Mouse (Mus musculus) bone marrow macrophage, adult 2 months (primary cell): ENCODE measurements around the gene Prkn.

ENCODE experiments used
- CTCF ChIP-seq: IDR thresholded peaks from 2 replicates; pipeline ENCODE4 v1.5.1; 2012; ENCODE audit warnings: low read depth, mild to moderate bottlenecking, low read length, moderate library complexity
- POLR2A ChIP-seq: IDR thresholded peaks from 2 replicates; pipeline ENCODE4 v1.6.1; 2012; ENCODE audit warnings: mild to moderate bottlenecking, low read depth, low read length, borderline replicate concordance

DNA sequence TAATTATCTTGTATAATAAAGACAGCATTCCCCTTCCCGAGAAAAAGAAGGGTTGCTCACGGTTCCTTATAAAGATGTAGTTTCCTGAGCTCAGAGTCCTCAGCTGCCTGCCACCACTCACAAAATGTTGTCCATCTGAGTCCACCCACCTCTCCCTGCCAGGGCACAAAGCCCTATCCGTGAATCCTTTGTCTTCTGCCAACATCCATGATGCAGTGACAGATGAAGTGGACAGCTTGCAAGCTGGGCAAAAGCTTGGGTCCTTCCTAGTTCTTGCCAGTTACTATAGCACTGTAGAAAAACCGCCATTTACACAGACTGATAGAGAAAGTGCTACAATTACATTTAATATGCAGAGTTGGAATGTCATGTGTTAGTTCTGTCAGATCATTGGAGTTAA is 649.9 kb downstream of the Prkn start:
- TF ChIP-seq POLR2A = no peak
- no peak for TF ChIP-seq CTCF
